Mouse (Mus musculus) myocyte (in vitro differentiated cells): ENCODE data around the gene Susd4. TPM values are rescaled to one million over a fixed set of nuclear protein-coding genes. Genes with fewer than 3 reads are reported as not detected.

ENCODE experiments used
- H3K27me3 ChIP-seq: one replicate; pipeline ENCODE4 v1.6.1; 2011; ENCODE audit not compliant: control insufficient read depth, insufficient read depth, insufficient read length
- H3K36me3 ChIP-seq: one replicate; pipeline ENCODE4 v1.6.1; 2011; ENCODE audit not compliant: control insufficient read depth, insufficient read depth
- H3K4me2 ChIP-seq: one replicate; pipeline ENCODE4 v1.6.1; 2011; ENCODE audit warnings: low read depth, control low read depth
- H3K4me3 ChIP-seq: one replicate; pipeline ENCODE4 v1.5.1; 2011; ENCODE audit warnings: mild to moderate bottlenecking, control low read depth, moderate library complexity
- H3K79me2 ChIP-seq: one replicate; pipeline ENCODE4 v1.6.1; 2011; ENCODE audit not compliant: control insufficient read depth, insufficient read depth
- H3ac ChIP-seq: one replicate; pipeline ENCODE4 v1.6.1; 2011; ENCODE audit not compliant: control insufficient read depth, insufficient read length
- CEBPB ChIP-seq: IDR thresholded peaks from 2 replicates; pipeline ENCODE4 v1.6.1; 2011; ENCODE audit warnings: mild to moderate bottlenecking, moderate library complexity; ENCODE audit not compliant: poor library complexity, insufficient read depth, severe bottlenecking
- E2F4 ChIP-seq: IDR thresholded peaks from one replicate; pipeline ENCODE4 v1.6.1; 2011; ENCODE audit warnings: mild to moderate bottlenecking, control low read depth, moderate library complexity; ENCODE audit not compliant: insufficient read depth
- MAX ChIP-seq: IDR thresholded peaks from one replicate; pipeline ENCODE4 v1.6.1; 2011; ENCODE audit warnings: low read depth, mild to moderate bottlenecking, control low read depth
- MYOD1 ChIP-seq, 3 experiments: IDR thresholded peaks; one replicate each; pipeline ENCODE4 v1.6.1; 2011; ENCODE audit warnings: control low read depth in 2 of 3, low read depth in 2 of 3, mild to moderate bottlenecking in 2 of 3, moderate library complexity in 1 of 3; ENCODE audit not compliant: insufficient read length in 2 of 3, control insufficient read depth in 1 of 3
- MYOG ChIP-seq, 3 experiments: IDR thresholded peaks; one replicate each; pipeline ENCODE4 v1.6.1; 2011; ENCODE audit warnings: control low read depth in 2 of 3, low read depth in 2 of 3, mild to moderate bottlenecking in 2 of 3; ENCODE audit not compliant: insufficient read length in 2 of 3, control insufficient read depth in 1 of 3, insufficient read depth in 1 of 3
- POLR2A ChIP-seq: IDR thresholded peaks from one replicate; pipeline ENCODE4 v1.6.1; 2011; ENCODE audit warnings: low read depth, mild to moderate bottlenecking, control low read depth, moderate library complexity; ENCODE audit not compliant: insufficient read length
- POLR2AphosphoS2 ChIP-seq: IDR thresholded peaks from one replicate; pipeline ENCODE4 v1.6.1; 2011; ENCODE audit warnings: low read depth, control low read depth; ENCODE audit not compliant: insufficient read length
- REST ChIP-seq: IDR thresholded peaks from one replicate; pipeline ENCODE4 v1.6.1; 2011; ENCODE audit warnings: mild to moderate bottlenecking, control low read depth, moderate library complexity; ENCODE audit not compliant: insufficient read depth, insufficient read length
- SRF ChIP-seq: IDR thresholded peaks from one replicate; pipeline ENCODE4 v1.6.1; 2011; ENCODE audit warnings: low read depth; ENCODE audit not compliant: control insufficient read depth, insufficient read length
- TCF12 ChIP-seq: IDR thresholded peaks from one replicate; pipeline ENCODE4 v1.6.1; 2011; ENCODE audit warnings: mild to moderate bottlenecking, control low read depth; ENCODE audit not compliant: poor library complexity, insufficient read depth, severe bottlenecking
- TCF3 ChIP-seq: IDR thresholded peaks from one replicate; pipeline ENCODE4 v1.6.1; 2011; ENCODE audit warnings: low read depth, control low read depth; ENCODE audit not compliant: insufficient read length
- USF1 ChIP-seq: IDR thresholded peaks from one replicate; pipeline ENCODE4 v1.6.1; 2011; ENCODE audit warnings: low read depth, mild to moderate bottlenecking, control low read depth, moderate library complexity
- polyA plus RNA-seq: library from polyadenylated mRNA; unstranded; fragments of >200 nt; fragmentation: generic; extraction: Trizol; gene quantifications from one replicate; pipeline ENCODE4 v1.2.1, GENCODE M21; 2012; ENCODE audit warnings: missing spikeins

Susd4 gene
- polyA plus RNA-seq, 1 experiment, result 0.04 TPM

GRCm38 (mm10) chr1:182881246-182881645 lies 117.6 kb downstream of the Susd4 start:
- TF ChIP-seq USF1, result no peak
- no peak for TF ChIP-seq POLR2A
- no peak for TF ChIP-seq REST
- TF ChIP-seq E2F4, result no peak
- TF ChIP-seq POLR2AphosphoS2, result no peak
- Histone ChIP-seq H3ac (no peak overlapping the region), H3K36me3 (no peaks in the 10 kb centered on the region), H3K4me3 (no peak overlapping the region), H3K79me2 (no peaks in the 10 kb centered on the region), H3K27me3 (no peaks in the 10 kb centered on the region), H3K4me2 (no peak overlapping the region)

- H3K36me3 ChIP-seq, result no peaks in the 10 kb centered on the region
Observed at GRCm38 (mm10) chr1:182882611-182883010, 119.0 kb downstream of the Susd4 start.

GRCm38 (mm10) chr1:182895698-182896097 lies 132.0 kb downstream of the Susd4 start:
- no peaks in the 10 kb centered on the region for H3K79me2 ChIP-seq
- TF ChIP-seq POLR2A (no peak), MYOG (IDR thresholded peaks at IDR 0.05; ENCODE audit: control insufficient read depth in 1 of 3, insufficient read depth in 1 of 3, insufficient read length in 2 of 3, low read depth in 2 of 3) (no peak), TCF3 (no peak), USF1 (no peak), E2F4 (no peak), POLR2AphosphoS2 (no peak), TCF12 (no peak), REST (no peak), SRF (no peak), MYOD1 (IDR thresholded peaks at IDR 0.05; ENCODE audit: control insufficient read depth in 1 of 3, insufficient read length in 2 of 3, low read depth in 2 of 3) (no peak), MAX (no peak), CEBPB (no peak)
- H3K4me2 ChIP-seq, result no peak overlapping the region
- no peak overlapping the region for H3K4me3 ChIP-seq
- H3K27me3 ChIP-seq, result no peaks in the 10 kb centered on the region
- no peaks in the 10 kb centered on the region for H3K36me3 ChIP-seq
- no peak overlapping the region for H3ac ChIP-seq

More at GRCm38 (mm10) chr1:182882611-182883010, 119.0 kb downstream of the Susd4 start:
- no peaks in the 10 kb centered on the region for H3K79me2 ChIP-seq
- no peaks in the 10 kb centered on the region for H3K27me3 ChIP-seq
- H3ac ChIP-seq, result no peak overlapping the region
- no peak for TF ChIP-seq TCF3
- no peak for TF ChIP-seq CEBPB
- no peak for TF ChIP-seq SRF
- no peak for TF ChIP-seq MYOD1 (IDR thresholded peaks at IDR 0.05; ENCODE audit: control insufficient read depth in 1 of 3, insufficient read length in 2 of 3, low read depth in 2 of 3)
- TF ChIP-seq E2F4, result no peak
- no peak for TF ChIP-seq MAX
- TF ChIP-seq REST, result no peak
- TF ChIP-seq MYOG (IDR thresholded peaks at IDR 0.05; ENCODE audit: control insufficient read depth in 1 of 3, insufficient read depth in 1 of 3, insufficient read length in 2 of 3, low read depth in 2 of 3), result no peak
- TF ChIP-seq POLR2A, result no peak
- no peak for TF ChIP-seq POLR2AphosphoS2
- no peak for TF ChIP-seq USF1
- TF ChIP-seq TCF12, result no peak
- H3K4me2 ChIP-seq, result no peak overlapping the region
- H3K4me3 ChIP-seq, result no peak overlapping the region

- Histone ChIP-seq H3K27me3 (no peaks in the 10 kb centered on the region), H3K4me3 (no peak overlapping the region), H3K4me2 (no peak overlapping the region), H3K36me3 (no peaks in the 10 kb centered on the region), H3K79me2 (no peaks in the 10 kb centered on the region), H3ac (no peak overlapping the region)
- TF ChIP-seq TCF3 (no peak), MYOG (IDR thresholded peaks at IDR 0.05; ENCODE audit: control insufficient read depth in 1 of 3, insufficient read depth in 1 of 3, insufficient read length in 2 of 3, low read depth in 2 of 3) (no peak), TCF12 (no peak)
Observed at GRCm38 (mm10) chr1:182897071-182897470, 133.4 kb downstream of the Susd4 start.

- H3K27me3 ChIP-seq, result no peaks in the 10 kb centered on the region
- H3K4me2 ChIP-seq, result no peak overlapping the region
- no peak overlapping the region for H3ac ChIP-seq
- no peak overlapping the region for H3K4me3 ChIP-seq
- no peaks in the 10 kb centered on the region for H3K36me3 ChIP-seq
- TF ChIP-seq MYOG (IDR thresholded peaks at IDR 0.05; ENCODE audit: control insufficient read depth in 1 of 3, insufficient read depth in 1 of 3, insufficient read length in 2 of 3, low read depth in 2 of 3) (no peak), SRF (no peak), POLR2A (no peak), E2F4 (no peak), POLR2AphosphoS2 (no peak), TCF3 (no peak), REST (no peak), CEBPB (no peak), MYOD1 (IDR thresholded peaks at IDR 0.05; ENCODE audit: control insufficient read depth in 1 of 3, insufficient read length in 2 of 3, low read depth in 2 of 3) (no peak), TCF12 (no peak), USF1 (no peak), MAX (no peak)
- no peaks in the 10 kb centered on the region for H3K79me2 ChIP-seq
Observed at GRCm38 (mm10) chr1:182897506-182898138, 134.0 kb downstream of the Susd4 start.
